Mouse (Mus musculus): ENCODE results near the gene Cbx8.

GRCm38 (mm10) chr11:119081839-119082637 lies 41.3 kb upstream of the Cbx8 start:
- TF ChIP-seq POLR2A (IDR thresholded peaks at IDR 0.05; ENCODE audit: low read depth, low read length) (no peak), CTCF (IDR thresholded peaks at IDR 0.05; ENCODE audit: extremely low read depth, insufficient read length, insufficient replicate concordance, low read depth, low read length) (peak; percentile 56; the same call in 1 of the 2 replicates)

Measured in small intestine, adult 2 months (tissue).